Mouse (Mus musculus) cerebellum, adult 9-10 months (tissue): ENCODE measurements around the gene Wasf3.

Experiments used
- DNase-seq: peaks from one replicate; pipeline ENCODE4 v3.0.0; 2022

Gene Wasf3

GRCm38 (mm10) chr5:146402311-146402710 is 17.5 kb downstream of the Wasf3 start:
- no peak for DNase-seq

- DNase-seq, result no peak
Observed at GRCm38 (mm10) chr5:146403923-146404322, 19.1 kb downstream of the Wasf3 start.

- DNase-seq, result no peak
Observed at GRCm38 (mm10) chr5:146406133-146406532, 21.3 kb downstream of the Wasf3 start.

GRCm38 (mm10) chr5:146407791-146408190 is 23.0 kb downstream of the Wasf3 start:
- no peak for DNase-seq

- no peak for DNase-seq
Observed at GRCm38 (mm10) chr5:146408604-146409003, 23.8 kb downstream of the Wasf3 start.

GRCm38 (mm10) chr5:146410821-146411220 is 26.0 kb downstream of the Wasf3 start:
- no peak for DNase-seq

- DNase-seq, result no peak
Observed at GRCm38 (mm10) chr5:146412743-146413430, 28.1 kb downstream of the Wasf3 start.

GRCm38 (mm10) chr5:146414611-146415010 is 29.8 kb downstream of the Wasf3 start:
- DNase-seq, result no peak

GRCm38 (mm10) chr5:146415218-146415617 is 30.4 kb downstream of the Wasf3 start:
- no peak for DNase-seq

GRCm38 (mm10) chr5:146416331-146417110 is 31.7 kb downstream of the Wasf3 start:
- DNase-seq, result no peak

- DNase-seq, result peak; percentile 84
Observed at GRCm38 (mm10) chr5:146418092-146418491, 33.3 kb downstream of the Wasf3 start.

- peak; percentile 37 for DNase-seq
Observed at GRCm38 (mm10) chr5:146420081-146420480, 35.3 kb downstream of the Wasf3 start.

- DNase-seq, result peak; percentile 37
Observed at GRCm38 (mm10) chr5:146424711-146425326, 40.0 kb downstream of the Wasf3 start.

- peak; percentile 77 for DNase-seq
Observed at GRCm38 (mm10) chr5:146425656-146426055, 40.9 kb downstream of the Wasf3 start.

GRCm38 (mm10) chr5:146428109-146428508 is 43.3 kb downstream of the Wasf3 start:
- no peak for DNase-seq

- DNase-seq, result no peak
Observed at GRCm38 (mm10) chr5:146431821-146432220, 47.0 kb downstream of the Wasf3 start.

- no peak for DNase-seq
Observed at GRCm38 (mm10) chr5:146432476-146432875, 47.7 kb downstream of the Wasf3 start.

- no peak for DNase-seq
Observed at GRCm38 (mm10) chr5:146435316-146435715, 50.5 kb downstream of the Wasf3 start.

- no peak for DNase-seq
Observed at GRCm38 (mm10) chr5:146436796-146437195, 52.0 kb downstream of the Wasf3 start.

GRCm38 (mm10) chr5:146439152-146439781 is 54.5 kb downstream of the Wasf3 start:
- no peak for DNase-seq

GRCm38 (mm10) chr5:146440273-146440672 is 55.5 kb downstream of the Wasf3 start:
- DNase-seq, result no peak

GRCm38 (mm10) chr5:146442767-146443166 is 58.0 kb downstream of the Wasf3 start:
- DNase-seq, result no peak

GRCm38 (mm10) chr5:146446633-146447032 is 61.8 kb downstream of the Wasf3 start:
- no peak for DNase-seq
